In the genomic region with DNA sequence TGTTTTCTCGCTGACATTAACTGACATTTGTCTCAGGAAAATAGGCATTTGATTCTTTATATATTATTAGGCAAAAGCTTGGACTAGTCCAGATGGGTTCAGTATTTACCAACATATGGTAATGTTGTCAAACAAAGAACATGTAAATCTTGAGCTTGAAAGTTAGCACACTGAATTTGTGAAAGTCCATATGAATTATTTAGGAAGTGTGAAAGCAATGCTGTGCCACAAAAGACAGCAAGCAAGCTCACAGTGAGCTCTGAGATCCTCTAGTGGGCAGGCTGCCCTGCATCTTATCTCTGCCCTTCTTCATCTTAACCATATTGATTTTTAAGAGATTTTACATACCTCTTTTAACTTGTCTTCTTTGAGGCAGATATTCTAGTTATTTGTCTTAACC, we compare ENCODE assay signal across 29 mouse cellular contexts.
DNase-seq lines count a peak whose midpoint lies in the region; ATAC-seq and TF ChIP-seq lines count a peak whose summit lies in the region.
"Had no signal": no experiment of that assay in that cellular context is flagged by ENCODE, and none has a peak within 500 bp of the region (broad histone marks: within the 10 kb centered on the region; RNA-seq: fewer than 3 reads in every experiment).

No protein-coding gene starts in this region.

- WGBS in forebrain, embryonic 14.5 days: 76% methylated on average over 1 of the region's 1 CpGs
- 85% methylated on average over 1 of the region's 1 CpGs for WGBS in forebrain, embryonic 10.5 days
- WGBS in midbrain, postnatal 0 days: 64% methylated on average over 1 of the region's 1 CpGs
- WGBS in midbrain, embryonic 16.5 days: 80% methylated on average over 1 of the region's 1 CpGs

- no peak overlapping the region for H3K4me3 ChIP-seq in forebrain, embryonic 14.5 days (ENCODE audit: low read depth, low read length)
- H3K4me3 ChIP-seq in forebrain, embryonic 10.5 days: no peak overlapping the region
- no peak overlapping the region for H3K4me3 ChIP-seq in layer of hippocampus, adult 2 months
- no peak overlapping the region for H3K4me3 ChIP-seq in midbrain, postnatal 0 days (ENCODE audit: low read depth, low read length)
- H3K4me3 ChIP-seq in midbrain, embryonic 16.5 days (ENCODE audit: low read depth, low read length): no peak overlapping the region
- H3K4me3 ChIP-seq: embryonic facial prominence, embryonic 12.5 days; embryonic facial prominence, embryonic 15.5 days; heart, adult 2 months; heart, embryonic 10.5 days; heart, embryonic 13.5 days had no signal

- H3K27ac ChIP-seq in forebrain, embryonic 14.5 days (ENCODE audit: low read depth, low read length): no peak overlapping the region
- no peak overlapping the region for H3K27ac ChIP-seq in forebrain, embryonic 10.5 days
- no peak overlapping the region for H3K27ac ChIP-seq in layer of hippocampus, adult 2 months
- H3K27ac ChIP-seq in midbrain, postnatal 0 days (ENCODE audit: low read depth, low read length): no peak overlapping the region
- no peak overlapping the region for H3K27ac ChIP-seq in midbrain, embryonic 16.5 days (ENCODE audit: low read length)
- H3K27ac ChIP-seq: embryonic facial prominence, embryonic 12.5 days; embryonic facial prominence, embryonic 15.5 days; heart, adult 2 months; heart, embryonic 10.5 days; heart, embryonic 13.5 days; hindbrain, embryonic 14.5 days; hindbrain, postnatal 0 days had no signal

- H3K9me3 ChIP-seq in forebrain, embryonic 14.5 days (replicated peaks; ENCODE audit: control insufficient read depth, low read length): no peaks in the 10 kb centered on the region
- no peaks in the 10 kb centered on the region for H3K9me3 ChIP-seq in forebrain, embryonic 10.5 days
- no peaks in the 10 kb centered on the region for H3K9me3 ChIP-seq in midbrain, postnatal 0 days (ENCODE audit: low read length)
- no peaks in the 10 kb centered on the region for H3K9me3 ChIP-seq in midbrain, embryonic 16.5 days (replicated peaks; ENCODE audit: control insufficient read depth, low read length, poor library complexity, severe bottlenecking)
- H3K9me3 ChIP-seq: embryonic facial prominence, embryonic 12.5 days; embryonic facial prominence, embryonic 15.5 days; G1E; heart, embryonic 10.5 days; heart, embryonic 13.5 days had no signal

- no peaks in the 10 kb centered on the region for H3K27me3 ChIP-seq in forebrain, embryonic 14.5 days (replicated peaks; ENCODE audit: control insufficient read depth, insufficient read depth, low read length)
- H3K27me3 ChIP-seq in forebrain, embryonic 10.5 days (ENCODE audit: poor library complexity, severe bottlenecking): no peaks in the 10 kb centered on the region
- no peaks in the 10 kb centered on the region for H3K27me3 ChIP-seq in midbrain, postnatal 0 days (ENCODE audit: insufficient read depth, low read length)
- no peaks in the 10 kb centered on the region for H3K27me3 ChIP-seq in midbrain, embryonic 16.5 days (ENCODE audit: control insufficient read depth, insufficient read depth, low read depth, low read length)
- H3K27me3 ChIP-seq: CH12.LX; embryonic facial prominence, embryonic 12.5 days; embryonic facial prominence, embryonic 15.5 days; heart, embryonic 13.5 days had no signal

- H3K9ac ChIP-seq in forebrain, embryonic 14.5 days (ENCODE audit: low read length): no peak overlapping the region
- H3K9ac ChIP-seq in midbrain, postnatal 0 days (replicated peaks; ENCODE audit: low read length, poor library complexity, severe bottlenecking): no peak overlapping the region
- H3K9ac ChIP-seq in midbrain, embryonic 16.5 days (ENCODE audit: low read depth, low read length): no peak overlapping the region
- H3K9ac ChIP-seq: embryonic facial prominence, embryonic 12.5 days; embryonic facial prominence, embryonic 15.5 days; heart, embryonic 13.5 days; hindbrain, embryonic 14.5 days had no signal

- no peak overlapping the region for H3K4me2 ChIP-seq in forebrain, embryonic 14.5 days (ENCODE audit: low read length)
- no peak overlapping the region for H3K4me2 ChIP-seq in midbrain, postnatal 0 days (ENCODE audit: low read depth, low read length, poor library complexity, severe bottlenecking)
- H3K4me2 ChIP-seq in midbrain, embryonic 16.5 days (ENCODE audit: low read length): no peak overlapping the region
- H3K4me2 ChIP-seq: embryonic facial prominence, embryonic 12.5 days; embryonic facial prominence, embryonic 15.5 days; heart, embryonic 13.5 days; hindbrain, embryonic 14.5 days had no signal

- H3K4me1 ChIP-seq in forebrain, embryonic 14.5 days (ENCODE audit: control insufficient read depth, insufficient read depth, low read length): no peaks in the 10 kb centered on the region
- no peaks in the 10 kb centered on the region for H3K4me1 ChIP-seq in forebrain, embryonic 10.5 days
- no peaks in the 10 kb centered on the region for H3K4me1 ChIP-seq in midbrain, postnatal 0 days (ENCODE audit: insufficient read depth, low read length)
- no peaks in the 10 kb centered on the region for H3K4me1 ChIP-seq in midbrain, embryonic 16.5 days (ENCODE audit: control insufficient read depth, insufficient read depth, low read length)
- H3K4me1 ChIP-seq: embryonic facial prominence, embryonic 12.5 days; embryonic facial prominence, embryonic 15.5 days; heart, embryonic 10.5 days; heart, embryonic 13.5 days had no signal

- ATAC-seq in forebrain, embryonic 14.5 days: peak; percentile 76
- ATAC-seq in midbrain, postnatal 0 days (ENCODE audit: low FRiP score): no peak
- no peak for ATAC-seq in midbrain, embryonic 16.5 days
- ATAC-seq: hindbrain, postnatal 0 days; inflammation-experienced regulatory T-cells, adult 6 months; intestine, embryonic 16.5 days; Patski had no signal

- DNase-seq in forebrain, embryonic 14.5 days (ENCODE audit: low spot score): peak; percentile 61
- DNase-seq in forebrain, embryonic 10.5 days (ENCODE audit: extremely low spot score, low spot score): no peak
- DNase-seq in layer of hippocampus, adult 2 months (ENCODE audit: low spot score in 2 of 2): no peak
- no peak for DNase-seq in layer of hippocampus, postnatal 25 days (ENCODE audit: extremely low spot score in 1 of 2, low spot score in 1 of 2)
- DNase-seq in midbrain, postnatal 0 days (ENCODE audit: low spot score): no peak
- DNase-seq: adrenal gland, postnatal 10 days; adrenal gland, postnatal 36 days; B cell, adult 2 months; cerebellum, adult 11 months; cerebellum, adult 2 months; cerebellum, adult 9-11 months; cerebellum, postnatal 25 days; gastrocnemius, postnatal 10 days; gastrocnemius, postnatal 36 days; heart, adult 2 months; heart, postnatal 14 days; heart, postnatal 4 days had no signal

- no peaks in the 10 kb centered on the region for H3K36me3 ChIP-seq in forebrain, embryonic 14.5 days (ENCODE audit: control insufficient read depth, insufficient read depth, low read length)
- H3K36me3 ChIP-seq in forebrain, embryonic 10.5 days (replicated peaks): no peaks in the 10 kb centered on the region
- H3K36me3 ChIP-seq in midbrain, postnatal 0 days (ENCODE audit: insufficient read depth, low read length): no peaks in the 10 kb centered on the region
- H3K36me3 ChIP-seq in midbrain, embryonic 16.5 days (ENCODE audit: control insufficient read depth, insufficient read depth, low read length): no peaks in the 10 kb centered on the region
- H3K36me3 ChIP-seq: embryonic facial prominence, embryonic 12.5 days; embryonic facial prominence, embryonic 15.5 days; G1E; heart, embryonic 10.5 days; heart, embryonic 13.5 days had no signal

- TF ChIP-seq CTCF in layer of hippocampus, adult 2 months (conservative IDR thresholded peaks at IDR 0.05): 0 out of 2 replicates have a peak, but pooled peaks have one; percentile 23
- peak; percentile 18; the same call in 1 of the 2 replicates for TF ChIP-seq CTCF in midbrain, postnatal 0 days (IDR thresholded peaks at IDR 0.05)
